Mouse (Mus musculus) heart, embryonic 12.5 days (tissue): ENCODE data around the gene Gm5089. TPM values are rescaled to one million over a fixed set of nuclear protein-coding genes. Genes with fewer than 3 reads are reported as not detected.

Source experiments
- ATAC-seq: fragments of 200-750 bp; cut with Nextera tagmentation; 2 replicates; pipeline ENCODE4 v1.8.0; 2017; ENCODE audit warnings: moderate TSS enrichment, moderate library complexity; ENCODE audit not compliant: insufficient number of reproducible peaks, low FRiP score
- H3K27ac ChIP-seq: fragments of 300-500 bp; sonication (generic); 2 replicates; pipeline ENCODE4 v1.5.1; 2016; ENCODE audit warnings: mild to moderate bottlenecking, moderate library complexity; ENCODE audit not compliant: poor library complexity, severe bottlenecking
- H3K27me3 ChIP-seq: fragments of 300-500 bp; sonication (generic); replicated peaks from 2 replicates; pipeline ENCODE4 v1.6.1; 2016; ENCODE audit warnings: mild to moderate bottlenecking, moderate library complexity
- H3K36me3 ChIP-seq: fragments of 300-500 bp; sonication (generic); 2 replicates; pipeline ENCODE4 v1.6.1; 2016; ENCODE audit warnings: mild to moderate bottlenecking, moderate library complexity
- H3K4me1 ChIP-seq: fragments of 300-500 bp; sonication (generic); replicated peaks from 2 replicates; pipeline ENCODE4 v1.6.1; 2016; ENCODE audit warnings: mild to moderate bottlenecking
- H3K4me2 ChIP-seq: fragments of 300-500 bp; sonication (generic); 2 replicates; pipeline ENCODE4 v1.6.1; 2016; ENCODE audit warnings: mild to moderate bottlenecking, moderate library complexity
- H3K4me3 ChIP-seq: fragments of 300-500 bp; sonication (generic); 2 replicates; pipeline ENCODE4 v1.5.1; 2016; ENCODE audit warnings: mild to moderate bottlenecking
- H3K9ac ChIP-seq: fragments of 300-500 bp; sonication (generic); 2 replicates; pipeline ENCODE4 v1.6.1; 2016; ENCODE audit warnings: mild to moderate bottlenecking, moderate library complexity
- H3K9me3 ChIP-seq: fragments of 300-500 bp; sonication (generic); replicated peaks from 2 replicates; pipeline ENCODE4 v1.6.1; 2016; ENCODE audit warnings: mild to moderate bottlenecking, moderate library complexity
- WGBS: fragments of 180-500 bp; shearing (Covaris S2); methylation state at CpG from one replicate; pipeline ENCODE4 v1.1.7; 2016; 5-methylcytosine and 5-hydroxymethylcytosine counted together
- polyA plus RNA-seq: library from polyadenylated mRNA; unstranded; fragments of >200 nt; fragmentation: Nextera tagmentation; extraction: Ambion mirVana; gene quantifications from 2 replicates; pipeline ENCODE4 v1.2.1, GENCODE M21; 2016

Gene Gm5089
- polyA plus RNA-seq, 1 experiment from 2014 or later = not detected

GRCm38 (mm10) chr14:122412841-122413541, 37.9 kb downstream of the Gm5089 start:
- H3K9ac ChIP-seq = no peak overlapping the region

GRCm38 (mm10) chr14:122406541-122407219, 44.2 kb downstream of the Gm5089 start:
- 2% methylated on average over 58 of the region's 58 CpGs for WGBS
- H3K4me2 ChIP-seq = peak overlapping the region; percentile 99
- H3K9me3 ChIP-seq = no peaks in the 10 kb centered on the region
- peaks cover 71% of the 10 kb centered on the region for H3K27me3 ChIP-seq
- ATAC-seq = 0 out of 2 replicates have a peak, but pooled peaks have one; percentile 25
- H3K4me1 ChIP-seq = peaks cover 11% of the 10 kb centered on the region
- no peak overlapping the region for H3K27ac ChIP-seq
- no peaks in the 10 kb centered on the region for H3K36me3 ChIP-seq
- H3K9ac ChIP-seq = peak overlapping the region; percentile 69
- H3K4me3 ChIP-seq = peak overlapping the region; percentile 61

More at GRCm38 (mm10) chr14:122412841-122413541, 37.9 kb downstream of the Gm5089 start:
- 76% methylated on average over 2 of the region's 2 CpGs for WGBS
- Histone ChIP-seq H3K36me3 (no peaks in the 10 kb centered on the region), H3K4me3 (no peak overlapping the region), H3K27ac (no peak overlapping the region), H3K4me1 (no peaks in the 10 kb centered on the region), H3K9me3 (no peaks in the 10 kb centered on the region), H3K4me2 (no peak overlapping the region), H3K27me3 (peaks cover 23% of the 10 kb centered on the region)
- no peak for ATAC-seq

GRCm38 (mm10) chr14:122405897-122406540, 44.9 kb downstream of the Gm5089 start:
- H3K36me3 ChIP-seq = no peaks in the 10 kb centered on the region
- no peak for ATAC-seq
- H3K4me3 ChIP-seq = peak overlapping the region; percentile 61
- no peaks in the 10 kb centered on the region for H3K9me3 ChIP-seq
- H3K9ac ChIP-seq = 0 out of 2 replicates have a peak overlapping the region, but pooled peaks have one; percentile 69
- H3K27ac ChIP-seq = no peak overlapping the region
- H3K4me2 ChIP-seq = peak overlapping the region; percentile 99
- peaks cover 11% of the 10 kb centered on the region for H3K4me1 ChIP-seq
- H3K27me3 ChIP-seq = peaks cover 71% of the 10 kb centered on the region
- WGBS = 2% methylated on average over 18 of the region's 18 CpGs

GRCm38 (mm10) chr14:122405236-122405635, 45.7 kb downstream of the Gm5089 start:
- Histone ChIP-seq H3K9me3 (no peaks in the 10 kb centered on the region), H3K4me2 (no peak overlapping the region), H3K27ac (no peak overlapping the region), H3K9ac (no peak overlapping the region), H3K4me3 (no peak overlapping the region), H3K4me1 (peaks cover 11% of the 10 kb centered on the region), H3K36me3 (no peaks in the 10 kb centered on the region), H3K27me3 (peaks cover 64% of the 10 kb centered on the region)
- ATAC-seq = no peak
- 68% methylated on average over 12 of the region's 12 CpGs for WGBS

GRCm38 (mm10) chr14:122404596-122405154, 46.2 kb downstream of the Gm5089 start:
- Histone ChIP-seq H3K4me2 (no peak overlapping the region), H3K9me3 (no peaks in the 10 kb centered on the region), H3K9ac (no peak overlapping the region), H3K36me3 (no peaks in the 10 kb centered on the region), H3K27me3 (peaks cover 59% of the 10 kb centered on the region), H3K4me1 (peaks cover 11% of the 10 kb centered on the region), H3K4me3 (no peak overlapping the region), H3K27ac (no peak overlapping the region)
- 73% methylated on average over 7 of the region's 7 CpGs for WGBS
- no peak for ATAC-seq

GRCm38 (mm10) chr14:122403422-122403940, 47.4 kb downstream of the Gm5089 start:
- peaks cover 11% of the 10 kb centered on the region for H3K4me1 ChIP-seq
- no peak overlapping the region for H3K4me2 ChIP-seq
- no peaks in the 10 kb centered on the region for H3K9me3 ChIP-seq
- 73% methylated on average over 3 of the region's 3 CpGs for WGBS
- H3K9ac ChIP-seq = no peak overlapping the region
- no peak overlapping the region for H3K4me3 ChIP-seq
- H3K36me3 ChIP-seq = no peaks in the 10 kb centered on the region
- H3K27me3 ChIP-seq = peaks cover 53% of the 10 kb centered on the region
- no peak for ATAC-seq
- H3K27ac ChIP-seq = no peak overlapping the region

- 64% methylated on average over 12 of the region's 12 CpGs for WGBS
- Histone ChIP-seq H3K9me3 (no peaks in the 10 kb centered on the region), H3K27me3 (peaks cover 46% of the 10 kb centered on the region), H3K4me2 (no peak overlapping the region), H3K27ac (no peak overlapping the region), H3K4me3 (no peak overlapping the region), H3K9ac (no peak overlapping the region), H3K4me1 (peaks cover 11% of the 10 kb centered on the region), H3K36me3 (no peaks in the 10 kb centered on the region)
- ATAC-seq = no peak
These were observed 48.1 kb downstream of the Gm5089 start for GRCm38 (mm10) chr14:122402716-122403258.

GRCm38 (mm10) chr14:122401886-122402285, 49.0 kb downstream of the Gm5089 start:
- peaks cover 37% of the 10 kb centered on the region for H3K27me3 ChIP-seq
- no peak overlapping the region for H3K27ac ChIP-seq
- peaks cover 9% of the 10 kb centered on the region for H3K4me1 ChIP-seq
- 70% methylated on average over 11 of the region's 11 CpGs for WGBS
- no peaks in the 10 kb centered on the region for H3K9me3 ChIP-seq
- no peaks in the 10 kb centered on the region for H3K36me3 ChIP-seq
- no peak overlapping the region for H3K4me3 ChIP-seq
- no peak overlapping the region for H3K4me2 ChIP-seq
- no peak overlapping the region for H3K9ac ChIP-seq
- ATAC-seq = no peak

- WGBS = 90% methylated on average over 5 of the region's 5 CpGs
- H3K4me3 ChIP-seq = no peak overlapping the region
- ATAC-seq = no peak
- no peak overlapping the region for H3K4me2 ChIP-seq
- peaks cover 19% of the 10 kb centered on the region; the same call in 1 of the 2 replicates for H3K27me3 ChIP-seq
- no peaks in the 10 kb centered on the region for H3K36me3 ChIP-seq
- H3K27ac ChIP-seq = no peak overlapping the region
- no peaks in the 10 kb centered on the region for H3K4me1 ChIP-seq
- no peaks in the 10 kb centered on the region for H3K9me3 ChIP-seq
- H3K9ac ChIP-seq = no peak overlapping the region
These were observed 51.0 kb downstream of the Gm5089 start for GRCm38 (mm10) chr14:122399906-122400305.

GRCm38 (mm10) chr14:122398676-122399075, 52.2 kb downstream of the Gm5089 start:
- Histone ChIP-seq H3K27ac (no peak overlapping the region), H3K27me3 (0 out of 2 replicates have a peak, but pooled peaks cover 7% of the 10 kb centered on the region), H3K4me2 (no peak overlapping the region), H3K9ac (no peak overlapping the region), H3K36me3 (no peaks in the 10 kb centered on the region), H3K4me1 (no peaks in the 10 kb centered on the region), H3K9me3 (no peaks in the 10 kb centered on the region), H3K4me3 (no peak overlapping the region)
- 81% methylated on average over 4 of the region's 4 CpGs for WGBS
- ATAC-seq = no peak
